Mouse (Mus musculus): ENCODE data around the gene Gm21149.
"Not testable (repeated sequence)": the region's sequence is repeated elsewhere in the genome, so short reads cannot be mapped to it uniquely, and the experiment has no call there.

The Gm21149 gene

DNA sequence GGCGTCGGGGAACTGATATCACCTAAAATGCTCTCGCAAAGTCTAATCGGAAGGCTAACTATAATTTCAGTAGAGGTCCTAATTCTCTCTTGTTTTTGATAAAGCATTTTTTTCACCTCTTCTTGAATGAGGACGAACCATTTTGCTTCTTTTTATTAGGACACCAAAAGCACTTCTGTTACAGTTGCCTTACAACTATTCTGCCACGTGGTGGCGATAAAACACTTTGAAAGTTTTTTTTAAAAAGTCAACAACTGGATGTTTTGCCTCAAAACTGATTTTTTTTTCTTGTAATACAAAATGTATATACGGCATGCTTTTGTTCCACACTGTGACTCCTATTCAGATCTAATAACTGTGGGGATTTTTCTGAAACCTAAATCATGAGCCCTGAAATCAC lies 14.7 kb downstream of the Gm21149 start:
- DNase-seq: not testable (repeated sequence)

DNA sequence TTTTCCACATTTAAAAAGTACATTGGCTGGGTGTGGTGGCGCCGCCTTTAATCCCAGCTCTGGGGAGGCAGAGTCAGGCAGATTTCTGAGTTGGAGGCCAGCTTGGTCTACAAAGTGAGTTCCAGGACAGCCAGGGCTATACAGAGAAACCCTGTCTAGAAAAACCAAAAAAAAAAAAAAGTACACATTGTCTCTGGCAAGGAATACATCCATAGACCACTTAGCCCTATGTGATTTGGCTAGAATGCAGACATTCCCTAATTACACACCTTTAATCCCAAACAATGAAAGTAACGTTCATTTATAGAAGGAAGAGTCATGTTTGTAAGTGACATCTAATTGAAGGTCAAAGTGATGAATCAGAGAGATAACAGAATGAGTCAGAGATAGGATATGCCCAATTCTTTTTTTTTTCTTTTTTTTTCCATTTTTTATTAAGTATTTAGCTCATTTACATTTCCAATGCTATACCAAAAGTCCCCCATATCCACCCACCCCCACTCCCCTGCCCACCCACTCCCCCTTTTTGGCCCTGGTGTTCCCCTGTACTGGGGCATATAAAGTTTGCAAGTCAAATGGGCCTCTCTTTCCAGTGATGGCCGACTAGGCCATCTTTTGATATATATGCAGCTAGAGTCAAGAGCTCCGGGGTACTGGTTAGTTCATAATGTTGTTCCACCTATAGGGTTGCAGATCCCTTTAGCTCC lies 18.3 kb downstream of the Gm21149 start:
- not testable (repeated sequence) for DNase-seq
